Mouse (Mus musculus) naive thymus-derived CD4-positive, alpha-beta T cell, adult 2 months (primary cell): ENCODE measurements around the gene Il17c.

ENCODE experiments used
- DNase-seq: peaks from one replicate; pipeline ENCODE4 v3.0.0-alpha.2; 2011; ENCODE audit warnings: low read depth

Il17c gene

DNA sequence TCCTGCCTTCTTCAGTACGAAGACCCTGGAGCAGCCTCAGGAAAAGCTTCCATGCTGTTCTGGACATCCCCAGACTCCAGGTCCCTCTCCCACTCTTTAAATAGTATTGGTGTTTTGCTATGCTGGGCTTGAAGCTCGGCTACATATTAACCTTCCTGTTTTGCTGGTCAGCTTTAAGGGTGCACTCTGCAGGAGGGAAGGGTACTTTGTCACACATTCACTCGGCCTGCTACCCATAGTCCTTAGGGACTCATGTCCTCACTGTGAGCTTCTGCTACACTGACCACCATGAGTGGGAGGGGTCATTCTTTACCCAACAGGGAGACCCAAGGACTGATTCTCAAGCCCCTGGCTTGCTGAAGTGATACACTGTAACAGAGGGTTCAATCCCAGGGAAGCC is 8.8 kb downstream of the Il17c start:
- no peak for DNase-seq

DNA sequence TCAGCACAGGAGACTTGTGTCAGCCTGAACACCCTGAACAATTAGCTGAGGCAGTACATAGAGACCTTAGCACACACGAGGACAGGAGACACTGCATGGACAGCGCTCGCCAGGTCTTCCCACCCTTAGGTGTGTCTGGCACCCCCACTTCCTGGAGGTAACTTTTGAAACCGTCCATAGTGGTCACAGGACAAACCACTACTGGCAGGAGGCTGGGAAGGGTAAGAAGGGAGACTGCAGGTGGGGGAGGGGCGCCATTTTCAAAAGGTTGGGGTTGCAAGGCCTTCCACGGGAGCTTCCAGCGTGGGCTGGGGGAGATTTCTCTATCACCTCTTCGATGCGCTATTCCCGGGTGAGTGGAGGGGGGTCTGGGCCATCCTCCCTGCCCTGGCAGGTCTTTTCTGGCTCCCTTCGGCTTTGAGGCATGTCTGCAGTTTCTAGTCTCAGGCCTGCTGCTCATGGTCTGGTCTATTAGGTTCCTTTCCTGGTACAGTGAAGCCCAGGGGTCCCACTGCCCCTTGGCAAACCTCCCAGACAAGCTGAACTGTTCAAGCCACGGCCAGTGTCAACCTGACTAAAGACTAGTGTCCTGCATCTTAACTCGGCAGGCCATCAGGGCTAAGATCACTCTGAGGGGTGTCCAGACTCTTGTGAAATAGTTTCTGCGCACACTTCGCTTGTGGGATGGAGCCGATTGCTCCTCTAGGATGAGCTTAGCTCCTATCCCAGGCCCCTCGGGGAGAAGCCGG is 10.0 kb downstream of the Il17c start:
- DNase-seq: peak; percentile 48

DNA sequence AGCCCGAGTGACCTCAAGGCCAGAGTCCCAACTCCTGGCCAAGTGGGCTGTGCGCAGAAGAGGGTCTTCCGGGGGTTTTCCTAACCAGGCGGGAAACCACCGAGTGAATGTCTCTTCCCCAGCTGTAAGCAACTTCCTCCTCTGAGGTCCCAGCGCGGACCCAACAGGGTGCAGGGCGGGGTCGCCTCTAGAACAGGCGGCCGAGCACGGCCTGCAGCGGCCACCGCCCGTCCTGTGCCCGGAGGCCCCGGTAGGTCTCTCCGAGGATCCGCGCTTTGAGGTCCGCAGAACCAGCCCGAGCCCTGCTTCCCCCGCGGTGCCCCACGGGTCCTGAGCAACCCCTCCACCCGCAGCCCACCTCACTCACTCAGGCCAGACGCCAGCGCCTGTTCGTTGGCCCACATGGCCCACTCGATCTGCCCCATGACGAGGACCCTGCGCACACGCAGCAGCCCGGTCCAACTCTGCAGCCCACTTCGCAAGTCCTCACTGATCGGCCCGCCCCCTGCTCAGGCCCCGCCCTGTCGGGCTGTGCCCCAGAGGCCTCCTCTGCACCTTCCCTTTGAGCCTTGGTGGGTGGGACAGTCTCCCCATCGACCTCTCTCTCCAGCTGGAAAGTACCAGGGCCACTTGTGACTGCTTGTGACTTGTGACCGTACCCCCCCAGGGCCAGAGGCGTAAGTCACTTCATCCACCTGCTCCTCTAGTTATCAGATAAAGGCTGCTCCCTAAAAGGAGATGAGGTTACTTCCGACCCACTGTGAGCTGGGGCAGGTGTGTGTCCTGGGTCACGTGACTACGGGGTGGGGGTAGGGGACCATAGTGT is 10.8 kb downstream of the Il17c start, which contains the start of gene Cyba:
Gene Cyba, minus strand, starts transcription at position 488 of the 826 bp plus-strand sequence.
- DNase-seq: peak; percentile 87

DNA sequence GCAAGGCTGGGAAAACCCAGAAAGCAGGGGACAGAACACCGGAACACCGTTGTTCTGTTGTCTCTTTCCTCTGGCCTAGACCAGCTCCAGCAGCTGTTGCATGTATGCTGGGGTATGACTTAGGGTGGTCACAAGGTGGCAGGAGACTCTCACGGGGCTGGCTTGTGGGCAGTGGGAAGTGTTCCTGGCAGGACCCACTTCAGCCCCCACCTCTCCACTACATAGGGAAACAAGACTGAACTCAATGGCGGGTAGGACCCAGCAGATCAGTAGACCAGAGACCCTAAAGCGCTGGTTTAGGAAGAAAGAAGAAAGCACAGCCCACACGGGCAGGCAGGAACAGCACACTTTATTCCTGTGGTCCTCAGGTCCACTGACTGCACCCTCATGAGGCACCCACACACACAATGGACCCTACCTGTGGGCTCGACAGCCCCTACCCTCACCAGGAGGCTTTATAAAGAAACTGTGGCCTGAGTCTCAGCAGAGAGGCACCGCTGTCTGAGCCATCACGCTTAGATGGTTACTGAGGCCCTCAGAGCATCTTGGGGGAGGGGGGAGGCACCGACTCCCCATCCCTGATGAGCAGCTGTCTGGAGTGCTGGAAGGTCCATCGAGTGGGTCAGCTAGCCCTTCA is 11.6 kb downstream of the Il17c start:
- DNase-seq: no peak

DNA sequence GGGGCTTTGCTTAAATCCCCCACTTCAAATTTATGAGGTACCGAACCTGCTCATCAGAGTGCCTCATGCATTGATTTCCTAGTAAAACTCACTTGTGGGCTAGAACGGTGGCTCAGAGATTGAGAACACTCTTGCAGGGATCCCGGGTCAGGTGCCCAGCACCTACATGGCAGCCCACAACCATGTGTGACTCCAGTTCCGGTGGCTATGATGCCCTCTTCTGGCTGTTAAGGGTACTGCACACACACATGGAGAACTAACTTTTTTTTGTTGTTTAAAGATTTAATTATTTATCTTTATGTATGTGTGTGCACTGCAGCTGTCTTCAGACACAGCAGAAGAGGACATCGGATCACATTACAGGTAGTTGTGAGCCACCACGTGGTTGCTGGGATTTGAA is 13.6 kb downstream of the Il17c start:
- DNase-seq: peak; percentile 61

DNA sequence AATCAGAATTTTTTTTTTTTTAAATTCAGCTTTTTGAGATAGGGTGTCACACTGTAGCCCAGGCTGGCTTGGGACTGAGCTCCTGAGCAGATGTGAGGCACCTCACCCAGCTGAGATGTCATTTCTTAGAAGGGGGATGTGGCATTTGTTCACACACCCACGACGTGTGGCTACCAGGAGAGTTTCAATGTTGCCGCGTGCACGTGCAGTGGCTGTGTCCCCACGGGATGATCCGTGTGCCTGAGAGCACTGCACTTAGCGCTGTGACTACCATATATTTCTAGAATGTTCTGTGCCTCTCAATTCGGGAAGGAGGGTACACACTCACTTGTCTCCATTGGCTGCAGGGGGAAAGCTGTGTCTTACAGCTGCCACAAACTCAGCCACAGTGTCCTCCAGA is 14.3 kb downstream of the Il17c start:
- no peak for DNase-seq

DNA sequence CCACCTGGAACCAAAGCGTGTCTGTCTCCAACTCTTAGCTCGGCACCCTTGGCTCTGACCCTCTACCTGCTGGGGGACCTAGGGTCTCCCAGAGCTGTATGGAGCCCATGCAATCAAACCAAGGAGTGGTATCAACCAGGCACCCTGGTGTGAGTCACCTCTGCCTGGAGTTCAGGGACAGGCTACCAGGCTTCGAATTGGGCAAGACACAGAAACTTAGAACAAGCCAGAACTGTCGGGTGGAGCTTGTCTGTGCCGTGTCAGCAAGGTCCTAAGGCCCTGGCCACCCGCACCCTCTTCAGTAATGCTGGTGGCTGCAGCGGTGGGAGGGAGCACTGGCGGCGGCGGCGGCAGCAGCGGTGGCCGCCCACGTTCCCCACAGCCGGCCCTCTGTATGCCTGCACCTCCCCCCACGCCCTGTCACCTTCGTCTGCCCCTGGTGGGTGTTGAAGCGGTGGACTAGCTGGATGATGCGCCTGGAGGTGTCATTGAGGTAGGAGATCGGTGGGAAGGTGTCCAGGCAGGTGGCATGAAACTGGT is 14.8 kb downstream of the Il17c start:
- DNase-seq: no peak

DNA sequence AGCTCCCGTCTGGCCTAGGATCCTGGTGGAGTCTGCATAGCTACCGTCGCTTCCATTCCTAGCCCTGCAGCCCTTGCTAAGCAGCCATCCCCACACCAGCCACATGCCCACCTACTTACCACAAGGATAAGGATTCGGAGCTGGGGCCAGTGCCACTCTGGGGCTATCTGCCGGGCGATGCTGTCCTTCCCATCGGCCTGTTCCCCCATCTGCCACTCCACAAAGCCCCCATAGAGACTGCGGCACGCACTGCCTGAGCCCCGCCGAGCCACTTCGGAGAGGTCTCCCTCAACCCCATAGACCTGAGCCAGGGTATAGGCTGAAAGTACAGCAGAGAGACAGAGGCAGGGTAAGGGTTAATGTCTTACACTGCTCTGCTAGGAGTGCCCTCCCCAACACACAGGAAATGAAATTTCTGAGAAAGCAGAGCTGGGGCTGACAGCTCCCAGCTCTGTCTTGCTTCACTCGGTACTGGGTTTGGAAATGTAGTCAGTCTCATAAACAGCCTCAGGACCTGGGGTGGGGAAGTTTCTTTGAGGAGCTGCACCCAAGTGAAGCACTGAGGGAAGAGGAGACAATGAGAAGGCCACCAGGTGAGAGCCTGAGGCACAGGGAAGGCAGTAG is 16.0 kb downstream of the Il17c start:
- peak; percentile 65 for DNase-seq

DNA sequence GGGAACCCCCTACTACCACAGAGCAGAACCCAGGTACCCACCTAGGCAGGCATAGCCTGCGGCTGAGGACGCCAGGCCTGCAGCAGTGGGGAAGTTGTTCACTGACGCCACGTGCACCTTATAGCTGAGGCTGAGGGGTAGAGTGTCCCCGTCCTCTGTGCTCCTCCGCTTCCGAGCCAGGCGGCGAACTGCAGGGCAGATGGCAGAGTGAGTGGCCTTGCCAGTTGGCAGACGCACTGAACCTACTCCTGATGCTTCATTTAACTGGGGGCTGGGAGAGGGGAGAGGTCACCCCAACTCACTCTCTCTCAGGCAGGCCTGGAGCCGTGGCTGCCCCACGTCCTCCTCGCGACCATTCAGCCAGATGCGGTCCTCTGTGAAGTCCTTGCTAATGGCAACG is 17.5 kb downstream of the Il17c start:
- no peak for DNase-seq

DNA sequence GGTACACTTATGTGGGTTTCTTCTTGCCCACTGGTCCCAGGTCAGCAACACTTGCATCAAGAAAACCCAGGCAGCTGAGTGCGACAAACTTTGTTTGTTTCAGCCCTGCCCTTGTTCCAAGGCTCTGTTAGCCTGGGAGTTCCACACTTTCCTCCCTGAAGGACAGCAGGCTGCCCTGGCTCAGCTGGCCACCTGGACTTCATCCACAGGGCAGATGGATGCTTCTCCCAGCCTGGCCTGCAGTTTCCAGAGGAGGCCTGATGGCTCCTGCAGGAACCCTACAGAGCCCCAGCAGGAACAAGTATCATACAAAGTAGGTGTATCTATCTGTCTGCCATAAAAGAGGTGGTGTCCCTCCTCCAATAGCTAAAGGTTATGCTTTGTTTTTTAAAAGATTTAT is 19.5 kb downstream of the Il17c start:
- no peak for DNase-seq

DNA sequence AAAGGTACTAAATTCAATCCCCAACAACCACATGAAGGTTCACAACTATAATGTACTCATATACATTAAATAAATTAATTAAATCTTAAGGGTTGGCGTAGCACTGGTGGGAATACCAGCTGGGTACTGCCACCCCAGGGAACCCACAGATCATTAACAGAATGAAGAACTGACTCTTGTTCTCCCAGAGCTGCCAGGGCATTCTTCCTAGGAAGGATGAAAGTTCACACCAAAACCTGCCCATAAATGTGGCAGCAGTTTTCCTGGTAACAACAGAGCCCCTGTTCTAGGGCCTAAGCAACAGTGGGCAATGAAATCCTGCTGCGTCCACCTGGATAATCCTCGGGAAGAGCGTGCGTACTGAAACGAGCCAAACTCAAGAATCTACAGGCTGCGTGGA is 20.5 kb downstream of the Il17c start:
- no peak for DNase-seq

DNA sequence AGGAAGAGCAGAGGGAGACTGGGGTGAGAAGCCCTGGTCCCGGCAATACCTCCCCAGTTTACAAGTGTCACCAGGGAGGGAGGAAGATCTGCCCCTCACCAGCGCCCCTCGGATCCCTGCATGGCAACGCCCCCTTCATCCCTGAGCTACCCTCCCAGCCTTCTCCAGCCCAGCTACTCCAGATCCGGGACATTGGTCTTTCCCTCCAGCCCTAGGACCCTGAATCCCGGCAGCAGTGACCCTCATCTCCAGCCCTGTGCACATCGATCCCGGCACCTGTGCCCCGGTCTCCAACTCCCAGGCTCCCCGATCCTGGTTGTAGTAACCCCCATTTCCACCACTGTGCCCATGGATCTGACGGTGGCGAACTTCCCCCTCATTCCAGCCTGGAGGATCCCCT is 21.0 kb downstream of the Il17c start:
- DNase-seq: no peak

DNA sequence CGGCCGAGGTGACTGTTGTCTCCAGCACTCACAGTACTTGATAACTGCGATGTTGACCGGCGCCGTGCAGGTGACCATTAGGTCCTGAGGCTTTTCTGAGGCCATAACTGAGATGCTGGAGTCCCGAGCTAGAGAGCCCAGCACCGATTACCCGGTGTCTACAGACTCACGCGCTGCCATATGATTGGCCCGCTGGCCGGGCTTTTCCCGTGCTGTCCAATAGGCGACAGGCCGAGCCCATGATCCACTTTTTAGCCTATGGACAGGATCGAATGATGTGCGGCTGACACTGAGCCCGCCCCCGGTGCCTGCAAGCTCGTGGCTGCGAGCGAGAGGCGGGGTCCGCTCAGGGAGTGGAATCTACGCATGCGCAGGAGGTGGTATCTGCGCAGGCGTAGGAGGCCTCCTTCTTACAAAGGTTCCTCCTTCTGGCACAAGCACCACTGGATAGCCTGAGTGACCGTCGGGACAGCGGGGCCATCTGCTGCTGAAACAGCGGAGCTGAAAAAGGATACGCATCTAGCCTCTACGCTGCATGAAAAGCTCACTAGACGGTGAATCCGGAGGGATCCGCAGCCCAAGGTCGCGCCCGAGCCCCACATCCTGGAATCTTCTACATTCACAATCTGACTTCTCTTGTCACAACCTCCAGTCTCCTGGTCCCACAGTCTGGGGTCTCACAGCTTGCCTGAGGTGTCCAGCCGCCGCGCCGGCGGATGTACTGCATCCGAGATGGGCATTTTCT is 21.6 kb downstream of the Il17c start, which contains the start of gene Mvd:
Gene Mvd, minus strand, starts transcription at position 161 of the 745 bp plus-strand sequence.
- peak; percentile 99 for DNase-seq

DNA sequence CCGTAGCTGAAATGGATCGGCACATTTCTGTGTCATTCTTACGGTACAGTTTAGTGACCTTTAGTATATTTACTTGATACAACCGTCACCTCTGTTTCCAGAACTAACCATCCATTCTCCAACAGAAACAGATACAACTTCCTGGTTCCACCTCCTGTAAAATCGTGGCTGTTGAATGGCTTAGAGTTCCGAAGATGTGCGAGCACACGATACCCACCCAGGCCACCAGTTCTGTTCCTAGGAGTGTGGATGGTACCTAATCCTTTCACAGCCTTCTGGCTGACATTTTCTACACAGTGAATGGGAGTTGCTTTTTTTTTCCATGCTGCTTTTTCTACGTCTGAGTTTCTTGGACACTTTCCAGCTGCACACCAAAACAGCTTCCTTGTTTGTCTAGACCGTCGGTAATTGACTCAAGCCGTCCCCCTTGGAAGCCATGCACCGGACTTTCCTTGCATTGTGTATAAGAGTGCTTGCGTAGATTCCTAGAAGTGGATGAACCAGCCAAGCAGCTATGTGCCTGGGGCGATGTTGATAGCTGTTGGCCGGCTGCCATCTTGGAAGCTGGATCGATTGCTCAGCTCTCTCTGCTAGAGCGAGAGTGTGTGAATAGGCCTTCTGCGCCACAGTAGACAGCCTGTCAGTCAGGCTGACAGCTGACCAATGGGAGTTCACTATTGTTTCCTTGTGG is 22.4 kb downstream of the Il17c start:
- DNase-seq: peak; percentile 85

DNA sequence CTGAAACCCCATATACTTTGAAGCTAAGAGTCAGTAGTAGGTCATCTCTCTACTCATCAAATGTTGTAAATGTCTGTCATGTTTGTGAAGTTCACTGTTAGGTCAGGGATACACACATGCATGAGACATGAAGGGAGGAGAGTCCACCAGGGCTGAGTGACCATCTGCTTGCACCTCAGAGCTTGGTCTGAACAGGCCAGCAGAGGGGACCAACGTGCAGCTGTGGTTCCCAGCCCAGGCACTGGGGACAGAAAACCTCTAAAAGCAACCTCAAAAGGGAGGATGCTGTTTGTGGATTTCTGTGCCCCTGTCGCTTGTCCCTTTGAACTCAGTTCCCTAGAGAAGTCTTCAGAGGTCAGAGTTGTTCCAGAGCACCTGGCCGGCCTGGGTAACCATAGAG is 23.4 kb downstream of the Il17c start:
- no peak for DNase-seq

DNA sequence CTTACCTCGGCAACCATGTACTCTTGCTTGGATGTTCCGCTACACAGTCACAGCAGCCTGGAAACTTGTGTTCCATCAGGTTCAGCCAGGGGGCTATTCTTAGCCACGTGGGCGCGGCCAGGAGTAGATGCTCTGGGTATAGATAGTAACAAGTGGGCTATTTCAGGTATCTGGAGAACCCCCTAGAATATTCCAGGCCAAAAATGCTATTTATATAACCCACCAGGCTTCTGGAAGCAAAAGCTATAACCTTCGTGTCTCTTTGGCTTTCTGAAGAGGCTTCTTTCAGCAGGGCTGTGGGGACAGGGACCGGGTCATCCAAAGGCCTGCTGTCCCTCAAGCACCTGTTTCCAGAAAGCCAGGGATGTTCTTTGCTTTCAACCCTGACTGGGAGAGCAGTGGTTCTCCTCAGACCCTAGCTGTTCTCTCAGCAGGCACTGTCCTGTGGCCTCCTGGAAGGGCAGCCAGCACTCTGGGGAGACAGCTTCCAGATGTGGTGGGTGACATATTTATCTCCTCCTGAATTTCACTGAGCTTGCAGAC is 29.4 kb downstream of the Il17c start:
- DNase-seq: no peak

DNA sequence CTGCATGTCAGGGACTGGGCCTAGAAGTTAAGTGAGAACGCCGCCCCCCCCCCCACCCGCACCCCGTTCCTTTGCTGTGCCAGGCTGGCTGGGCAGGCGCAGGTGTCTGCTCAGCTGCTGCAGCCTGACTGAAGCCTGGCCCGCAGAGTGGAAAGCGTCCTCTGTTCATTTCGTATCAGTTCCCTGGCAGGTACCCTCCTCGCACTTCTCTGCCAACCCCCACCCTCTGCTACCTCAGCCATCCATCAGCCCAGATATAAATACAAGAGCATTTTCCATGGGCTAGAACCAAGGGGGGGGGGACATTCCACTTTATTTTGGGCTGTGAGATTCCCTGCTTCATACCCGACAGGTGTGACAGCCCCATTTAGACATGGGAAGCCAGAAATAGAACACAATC is 30.3 kb downstream of the Il17c start:
- DNase-seq: no peak

DNA sequence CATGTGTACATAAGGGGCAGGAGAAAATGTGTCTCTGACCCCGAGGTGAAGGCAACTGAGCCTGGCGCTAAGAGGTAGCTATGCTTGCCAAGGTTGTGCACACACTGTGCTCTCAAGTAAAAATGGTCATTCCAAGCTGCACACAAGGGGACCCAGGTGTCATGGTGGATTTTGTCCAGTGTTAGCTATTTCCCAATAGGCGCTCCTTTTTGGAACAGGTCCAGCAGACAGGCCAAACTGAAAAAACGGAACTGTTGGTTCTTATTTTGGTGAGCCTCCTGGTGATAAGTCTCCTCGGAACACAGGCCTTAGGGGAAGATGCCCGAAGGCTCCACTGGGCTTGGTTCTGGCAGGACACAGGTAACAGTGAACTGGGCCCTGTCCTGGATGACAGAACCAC is 32.6 kb downstream of the Il17c start:
- no peak for DNase-seq

DNA sequence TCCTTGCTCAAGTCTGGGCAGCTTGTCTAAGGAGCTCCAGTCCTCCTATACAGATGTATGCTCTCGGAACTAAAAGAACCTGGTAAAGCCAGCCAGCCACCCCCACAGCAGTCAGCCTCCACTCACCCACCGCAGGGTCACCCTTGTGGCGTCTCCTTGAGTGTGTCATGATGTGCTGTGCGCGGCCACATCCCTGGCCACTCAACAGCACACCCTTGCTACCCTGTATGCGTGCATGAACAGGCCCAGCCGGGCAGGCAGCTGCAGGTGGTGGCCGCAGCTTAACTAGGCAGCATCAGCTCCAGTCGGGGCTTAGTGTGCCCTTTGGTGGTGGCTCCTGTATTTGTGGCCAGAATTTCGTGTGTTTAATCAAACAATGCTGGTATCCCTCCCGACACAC is 35.4 kb downstream of the Il17c start:
- DNase-seq: no peak

DNA sequence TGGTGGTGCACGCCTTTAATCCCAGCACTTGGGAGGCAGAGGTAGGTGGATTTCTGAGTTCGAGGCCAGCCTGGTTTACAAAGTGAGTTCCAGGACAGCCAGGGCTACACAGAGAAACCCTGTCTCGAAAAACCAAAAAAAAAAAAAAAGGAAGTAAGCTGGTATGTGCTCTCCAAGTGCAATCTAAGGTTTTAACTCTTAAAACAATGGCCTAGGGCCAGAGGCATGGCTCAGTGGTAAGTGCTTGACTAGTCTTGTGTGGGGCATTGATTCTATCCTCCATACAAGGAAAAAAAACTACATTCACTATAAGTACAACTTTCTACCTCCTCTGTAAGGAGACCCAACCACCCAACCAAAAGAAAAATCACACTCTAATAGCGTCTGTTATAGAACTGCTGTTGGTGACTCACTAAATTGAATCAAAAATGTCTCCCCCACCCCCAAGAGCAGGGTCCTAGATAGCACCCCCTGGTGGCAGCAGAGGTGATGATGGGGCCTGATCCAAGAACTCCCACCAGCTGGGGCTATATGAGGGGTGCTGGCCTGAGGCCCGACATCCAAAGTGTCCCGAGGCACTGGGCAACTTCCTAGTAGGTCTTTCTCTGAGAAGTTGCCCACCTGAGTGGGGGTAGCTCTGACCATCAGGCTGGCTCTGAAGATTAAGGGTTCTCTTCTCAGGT is 37.5 kb downstream of the Il17c start:
- DNase-seq: peak; percentile 66
